Mouse (Mus musculus) adrenal gland, postnatal 25 days (tissue): ENCODE data around the gene Itpripl2. TPM values are rescaled to one million over a fixed set of nuclear protein-coding genes. Genes with fewer than 3 reads are reported as not detected.

Experiments
- DNase-seq: peaks from one replicate; pipeline ENCODE4 v3.0.0; 2021; ENCODE audit warnings: mixed read lengths
- long read RNA-seq: library from polyadenylated mRNA; stranded (forward); transcript quantifications from one replicate; pipeline ENCODE4 v2.0.0, GENCODE M21; 2021
- total RNA-seq: library from RNA; stranded (reverse); gene quantifications from 2 replicates; pipeline ENCODE4 v1.2.3, GENCODE M21; 2021

The Itpripl2 gene
- 11.7 and 15.7 TPM in 2 replicates for total RNA-seq
- long read RNA-seq, full-length matches to known transcripts, result 2 of 2 reads
- long read RNA-seq, partial matches to known transcripts, result 0 of 2 reads
- long read RNA-seq, other reads (novel, unspliced or antisense), result 0 of 2 reads

GRCm38 (mm10) chr7:118491431-118492147, at the start of gene Itpripl2:
TSS of gene Itpripl2 (minus strand) at chr7:118491975.
- DNase-seq, result peak; percentile 84

- DNase-seq, result no peak
Measured at GRCm38 (mm10) chr7:118535076-118535475, 43.3 kb upstream of the Itpripl2 start.

GRCm38 (mm10) chr7:118534326-118534725, 42.6 kb upstream of the Itpripl2 start:
- no peak for DNase-seq

- peak; percentile 89 for DNase-seq
Measured at GRCm38 (mm10) chr7:118533178-118533578, 41.4 kb upstream of the Itpripl2 start, which contains the start of gene Coq7. TSS of gene Coq7 (minus strand) at chr7:118533356.

DNA sequence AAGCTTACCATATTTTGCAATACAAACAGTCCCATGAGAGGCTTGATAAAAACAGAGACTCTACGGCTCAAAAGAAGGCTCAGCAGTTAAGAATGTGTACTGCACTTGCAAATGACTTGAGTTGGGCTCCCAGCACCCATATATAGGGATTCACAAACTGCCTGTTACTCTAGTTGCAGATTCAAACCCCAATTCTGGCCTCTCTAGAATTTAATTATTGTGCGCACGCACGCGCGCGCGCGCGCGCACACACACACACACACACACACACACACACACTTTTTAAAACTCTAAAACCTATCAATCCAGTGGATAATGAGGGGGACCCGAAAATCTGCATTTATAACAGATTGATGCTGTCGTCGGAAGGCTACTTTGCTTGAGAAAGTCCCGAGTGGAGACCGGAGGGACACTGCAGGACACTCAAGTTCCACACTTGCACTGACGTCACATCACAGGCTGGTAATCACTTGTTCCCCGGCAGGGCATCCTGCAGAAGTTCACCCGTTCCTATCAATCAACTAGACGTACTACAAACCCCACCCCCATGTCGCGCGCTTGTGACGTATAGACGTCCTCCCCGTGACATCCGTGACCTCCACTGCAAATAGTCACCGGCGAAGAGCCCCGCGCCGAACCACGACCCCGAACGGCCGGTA, 40.9 kb upstream of the Itpripl2 start:
- peak; percentile 97 for DNase-seq

DNA sequence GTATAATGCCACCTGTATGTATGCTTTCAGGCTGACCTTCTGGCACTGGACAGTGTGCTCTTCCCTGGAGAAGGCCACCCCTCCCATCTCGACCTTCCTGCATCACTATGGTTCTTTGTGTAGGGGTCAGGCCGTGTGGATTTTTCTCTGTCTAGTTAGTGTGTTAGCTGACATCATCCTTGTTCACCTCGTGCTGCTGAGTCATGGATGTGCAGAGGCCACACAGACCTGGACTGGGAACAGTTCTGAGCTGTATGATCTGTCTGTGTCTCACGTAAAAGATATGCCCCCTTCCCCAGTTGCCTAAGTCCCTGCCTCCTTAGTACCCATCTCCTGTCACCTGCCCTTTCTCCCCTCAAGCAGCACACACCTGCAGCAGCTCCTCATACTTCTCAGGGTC, 35.2 kb upstream of the Itpripl2 start:
- DNase-seq, result no peak

DNA sequence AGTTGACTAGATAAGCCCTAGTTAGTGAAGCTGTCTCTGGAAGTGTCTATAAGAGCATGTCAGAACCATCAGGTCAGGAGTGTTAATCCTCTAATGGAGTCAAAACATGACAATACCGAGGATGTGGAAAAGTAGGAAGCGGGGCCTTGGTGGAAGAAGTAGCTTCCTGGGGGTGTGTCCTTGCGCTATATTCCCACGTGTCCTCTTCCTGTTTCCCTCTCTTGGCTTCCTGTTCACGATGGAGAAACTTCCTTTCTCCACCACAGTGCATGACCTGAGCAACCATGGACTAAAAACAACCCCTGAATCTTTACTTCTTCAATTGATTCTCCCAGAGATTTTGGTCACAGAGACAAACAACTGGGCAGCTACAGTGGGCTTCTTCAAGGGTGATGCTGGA, 30.3 kb upstream of the Itpripl2 start:
- no peak for DNase-seq

- DNase-seq, result no peak
Measured at GRCm38 (mm10) chr7:118519661-118520060, 27.9 kb upstream of the Itpripl2 start.

DNA sequence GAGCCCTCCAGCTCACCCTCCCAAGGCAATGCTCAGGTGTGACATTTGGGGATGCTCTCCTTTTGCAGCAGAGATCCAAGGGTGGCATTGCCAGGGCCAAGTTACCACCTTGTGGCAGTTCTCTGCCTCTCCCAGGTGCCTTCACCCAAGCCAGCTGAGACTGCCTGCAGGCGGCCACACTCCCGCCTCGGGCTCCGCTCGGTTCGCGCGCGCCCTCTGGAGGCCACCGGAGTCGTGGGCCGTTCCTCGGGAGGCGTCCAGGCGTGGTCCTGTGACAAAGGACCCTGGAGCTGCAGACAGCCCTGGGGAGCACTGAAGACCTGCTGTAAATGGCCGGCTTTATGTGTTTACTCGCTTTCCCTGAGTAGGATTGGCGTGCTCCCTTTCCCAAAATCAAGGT, 26.9 kb upstream of the Itpripl2 start:
- peak; percentile 86 for DNase-seq

DNA sequence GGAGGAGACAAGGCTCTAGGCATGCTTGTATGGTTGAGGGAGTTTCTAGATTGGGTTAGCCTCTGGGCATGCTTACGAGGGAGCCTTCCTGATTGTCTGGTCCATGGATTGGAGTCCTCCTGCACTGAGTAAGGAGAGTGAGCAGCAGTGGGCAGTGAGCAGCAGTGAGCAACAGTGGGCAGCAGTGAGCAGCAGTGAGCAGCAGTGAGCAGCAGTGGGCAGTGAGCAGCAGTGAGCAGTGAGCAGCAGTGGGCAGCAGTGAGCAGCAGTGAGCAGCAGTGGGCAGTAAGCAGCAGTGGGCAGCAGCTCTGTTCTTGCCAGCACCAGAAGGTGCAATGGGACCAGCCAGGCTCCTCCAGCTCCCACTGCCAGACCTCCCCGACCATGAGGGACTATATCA, 26.0 kb upstream of the Itpripl2 start:
- no peak for DNase-seq

DNA sequence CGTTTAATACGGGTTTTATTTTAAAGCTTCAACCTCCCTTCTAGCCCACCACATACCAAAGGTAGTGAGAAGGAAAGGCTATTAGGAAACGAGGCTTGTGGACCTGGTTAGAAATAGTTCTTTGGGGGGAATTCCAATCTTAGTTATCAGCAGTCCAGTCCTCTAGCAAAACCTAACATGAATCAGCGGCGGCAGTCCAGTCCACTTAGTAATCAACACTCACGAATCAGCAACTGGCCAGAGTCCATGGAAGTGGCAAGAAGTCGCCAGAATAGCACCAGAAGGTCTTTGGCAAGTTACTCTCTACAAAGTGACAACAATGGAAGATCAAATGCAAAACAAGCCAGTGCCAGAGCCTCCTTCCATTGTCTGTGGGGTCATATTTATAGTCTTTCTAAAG, 16.8 kb upstream of the Itpripl2 start:
- DNase-seq, result no peak

- DNase-seq, result no peak
Measured at GRCm38 (mm10) chr7:118503844-118504243, 12.1 kb upstream of the Itpripl2 start.

DNA sequence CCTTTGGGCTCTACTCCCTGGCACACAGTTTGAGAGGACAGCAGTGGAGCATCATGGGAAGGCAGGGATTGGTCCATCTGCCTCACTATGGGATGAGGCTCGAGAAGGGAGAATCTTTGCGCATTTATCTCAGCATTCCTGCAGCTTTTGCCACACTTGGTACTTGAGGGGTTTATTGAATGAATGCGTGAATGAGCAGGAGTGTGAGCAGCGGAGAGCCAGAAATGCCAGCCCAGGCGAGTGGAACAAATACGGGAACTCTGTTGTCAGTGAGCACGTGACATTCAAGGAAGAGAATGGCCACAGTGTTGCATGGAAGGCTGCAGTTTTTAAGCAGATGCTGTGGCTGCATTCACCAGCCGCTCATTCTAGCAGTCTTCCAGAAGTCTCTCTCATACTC, 10.6 kb upstream of the Itpripl2 start:
- no peak for DNase-seq

GRCm38 (mm10) chr7:118499784-118500435, 8.1 kb upstream of the Itpripl2 start:
- DNase-seq, result no peak

- DNase-seq, result no peak
Measured at GRCm38 (mm10) chr7:118498984-118499783, 7.4 kb upstream of the Itpripl2 start.

DNA sequence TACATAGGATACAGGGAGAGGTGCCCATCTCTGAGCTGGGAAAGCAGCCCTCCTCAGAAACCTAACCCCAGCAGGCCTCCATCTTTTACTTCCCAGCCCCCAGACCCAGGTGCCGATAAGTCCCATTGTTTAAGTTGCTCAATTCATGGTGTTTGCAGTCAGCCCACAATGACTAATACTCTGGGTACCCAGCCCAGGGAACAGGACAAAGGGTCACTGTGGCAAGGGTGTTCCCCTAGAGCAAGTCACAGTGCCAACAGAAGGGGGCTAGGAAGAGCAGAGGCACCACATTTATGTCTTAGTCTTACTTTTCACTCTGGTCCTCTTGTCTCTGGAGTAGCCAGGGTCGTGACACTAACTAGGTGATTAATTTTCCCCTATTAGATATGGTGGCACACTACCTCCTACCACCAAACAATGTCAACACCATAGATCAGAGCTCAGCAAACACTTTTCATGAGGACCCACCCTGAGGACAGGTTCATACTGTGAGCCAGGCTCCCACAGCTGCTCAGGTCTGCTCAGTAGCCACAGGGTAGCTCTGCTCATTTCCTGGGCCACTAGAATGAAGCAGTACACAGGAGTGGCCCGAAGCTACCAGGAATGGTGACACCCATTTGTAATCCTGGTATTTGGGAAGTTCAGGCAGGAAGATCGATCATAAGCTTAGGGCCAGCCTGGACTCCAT, 3.3 kb upstream of the Itpripl2 start:
- DNase-seq, result no peak

- no peak for DNase-seq
Measured at GRCm38 (mm10) chr7:118493892-118494291, 2.1 kb upstream of the Itpripl2 start.

DNA sequence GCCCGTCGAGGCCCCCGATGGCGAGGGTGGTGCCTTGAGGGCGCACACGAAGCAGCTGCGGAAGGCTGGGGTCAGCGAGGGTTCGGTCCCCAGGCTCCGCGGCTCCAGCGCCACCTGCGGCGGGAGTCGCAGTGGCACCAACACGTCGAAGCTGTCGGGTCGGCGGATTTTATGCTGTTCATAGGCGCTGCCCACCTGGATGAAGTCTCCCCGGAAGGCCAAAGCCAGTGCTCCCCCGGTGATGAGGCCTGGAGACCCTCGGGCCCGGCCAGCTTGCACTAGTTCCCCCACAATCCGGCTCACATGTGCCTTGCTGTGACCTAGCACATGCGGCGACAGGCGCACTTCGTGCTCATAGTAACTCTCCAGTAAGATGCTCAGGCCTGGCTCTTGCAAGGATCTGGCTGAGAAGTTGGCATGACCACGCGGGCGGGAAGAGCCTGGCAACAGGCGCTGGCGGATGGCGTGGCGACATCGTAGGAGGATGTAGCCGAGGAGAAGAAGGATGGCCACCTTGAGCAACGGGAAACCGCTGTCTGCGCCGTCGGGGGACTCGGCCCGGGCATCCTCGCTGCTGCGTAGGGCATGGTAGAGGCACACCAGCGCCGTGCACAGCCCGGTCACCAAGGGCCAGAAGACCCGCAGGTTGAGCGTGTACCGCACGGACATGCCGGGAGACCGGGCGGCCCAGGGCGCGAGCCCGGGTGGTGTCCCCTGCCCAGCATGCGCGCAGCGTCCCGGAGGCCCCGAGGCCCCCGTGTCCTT, 927 bp downstream of the Itpripl2 start:
- DNase-seq, result peak; percentile 33

DNA sequence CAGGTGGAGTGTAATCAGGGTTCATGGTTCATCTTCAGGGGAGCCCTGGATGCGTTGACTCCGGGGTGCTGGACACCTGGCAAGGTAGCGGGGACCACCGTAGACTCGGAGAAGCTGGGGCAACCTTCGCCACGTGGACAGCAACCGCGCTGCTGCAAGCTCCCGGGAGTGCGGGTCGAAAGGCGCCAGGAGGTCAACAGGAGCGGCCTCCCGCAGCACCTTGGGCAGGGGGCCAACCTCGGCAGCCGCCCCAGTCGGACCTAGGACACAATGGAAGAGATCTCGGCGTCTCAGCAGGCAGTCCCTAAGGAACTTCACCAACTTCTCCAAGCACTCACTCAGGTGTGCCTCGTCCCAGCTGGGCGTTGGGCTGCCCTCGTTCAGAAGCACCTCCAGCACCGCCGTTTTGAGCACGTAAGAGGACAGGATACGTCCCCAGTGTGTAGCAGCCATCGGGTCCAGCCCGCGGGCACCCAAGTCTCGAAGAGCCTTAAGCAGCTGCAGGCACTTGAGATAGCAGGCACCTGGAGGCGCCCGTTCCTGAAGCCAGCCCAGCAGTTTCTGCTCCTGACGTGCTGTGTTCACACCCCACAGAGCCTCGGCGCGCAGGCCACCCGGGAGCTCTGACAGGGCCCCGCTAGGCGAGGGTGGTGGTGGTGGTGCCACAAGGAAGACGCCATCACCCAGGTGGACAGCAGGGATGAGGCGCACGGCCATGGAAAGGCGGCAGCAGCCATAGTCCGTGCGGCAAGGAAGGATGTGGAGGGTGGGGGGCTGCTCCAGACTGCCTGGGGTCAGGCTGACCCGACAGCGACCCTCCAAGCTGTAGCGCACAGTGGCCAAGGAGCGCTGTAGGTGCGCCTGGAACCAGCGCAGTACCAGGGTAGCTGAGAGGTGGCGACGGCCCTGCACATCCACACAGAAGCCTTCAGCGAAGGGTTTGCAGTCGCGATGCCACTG, 1.8 kb downstream of the Itpripl2 start:
- no peak for DNase-seq
